Comparison of ENCODE assay signal across 8 mouse cellular contexts in the genomic region with DNA sequence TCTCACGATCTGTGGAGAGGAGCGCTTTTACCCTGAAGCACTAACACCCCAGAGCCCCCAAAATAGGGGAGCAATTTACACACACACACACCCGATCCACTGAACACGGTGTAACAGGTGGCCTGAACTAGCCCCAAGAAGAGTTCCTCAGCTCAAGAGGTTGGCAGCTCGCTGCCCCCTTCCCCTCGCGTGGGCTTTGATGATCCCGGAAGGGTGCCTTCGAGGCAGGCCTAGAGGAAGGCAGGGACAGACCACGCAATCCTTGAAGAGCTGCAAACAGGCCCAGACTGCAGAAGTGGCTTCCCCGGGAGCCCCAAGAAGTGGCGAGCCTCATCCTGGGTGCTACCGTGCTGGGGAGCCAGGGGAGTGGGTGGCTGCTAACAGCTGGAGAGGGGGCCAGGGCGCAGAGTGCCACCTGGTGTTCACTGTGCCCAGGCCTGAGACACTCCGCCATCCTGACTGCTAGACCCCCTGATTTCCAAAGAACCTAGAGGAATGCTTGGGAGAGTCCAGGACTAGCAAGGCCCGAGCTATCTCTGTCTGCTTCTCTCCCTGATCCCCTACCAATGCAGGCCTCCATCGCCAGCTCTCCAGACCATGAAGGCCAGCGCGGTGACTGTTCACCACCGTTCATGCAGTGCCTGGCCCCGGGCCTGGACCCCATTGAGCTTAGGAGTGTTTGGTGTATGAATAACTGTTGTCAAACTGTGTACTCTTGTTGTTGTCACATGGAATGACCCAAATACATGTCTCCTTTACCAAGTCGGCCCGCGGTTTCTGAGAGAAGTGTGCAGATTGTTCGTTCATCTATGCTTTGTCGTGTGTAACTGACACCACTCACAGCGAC. TPM values are rescaled to one million over a fixed set of nuclear protein-coding genes. Genes with fewer than 3 reads are reported as not detected.
DNase-seq lines count a peak whose midpoint lies in the region; ATAC-seq and TF ChIP-seq lines count a peak whose summit lies in the region.

No protein-coding gene starts in this region.

- no peak for ATAC-seq in kidney, embryonic 14.5 days (ENCODE audit: low FRiP score, low TSS enrichment)
- 0 out of 2 replicates have a peak, but pooled peaks have one; percentile 1 for ATAC-seq in hindbrain, embryonic 12.5 days (ENCODE audit: low FRiP score)
- ATAC-seq in neural tube, embryonic 13.5 days (ENCODE audit: low read depth): peak; percentile 44
- no peak for ATAC-seq in cerebellum, adult (ENCODE audit: insufficient number of reproducible peaks, low FRiP score, low TSS enrichment)

- H3K27ac ChIP-seq in kidney, embryonic 14.5 days (ENCODE audit: low read depth, low read length): no peak overlapping the region
- no peak overlapping the region for H3K27ac ChIP-seq in cortical plate, adult 2 months (ENCODE audit: insufficient read depth, low read length)
- H3K27ac ChIP-seq in hindbrain, embryonic 12.5 days: no peak overlapping the region
- no peak overlapping the region for H3K27ac ChIP-seq in neural tube, embryonic 13.5 days (replicated peaks)

- no peak overlapping the region; the same call in 1 of the 2 replicates for H3K4me2 ChIP-seq in kidney, embryonic 14.5 days (replicated peaks; ENCODE audit: low read depth, low read length)
- H3K4me2 ChIP-seq in hindbrain, embryonic 12.5 days (replicated peaks): peak overlapping the region; percentile 99
- H3K4me2 ChIP-seq in neural tube, embryonic 13.5 days: peak overlapping the region; percentile 93

- H3K9me3 ChIP-seq in kidney, embryonic 14.5 days (ENCODE audit: control insufficient read depth, low read length): no peaks in the 10 kb centered on the region
- no peaks in the 10 kb centered on the region for H3K9me3 ChIP-seq in hindbrain, embryonic 12.5 days (replicated peaks)
- no peaks in the 10 kb centered on the region for H3K9me3 ChIP-seq in neural tube, embryonic 13.5 days

- H3K9ac ChIP-seq in kidney, embryonic 14.5 days (ENCODE audit: low read depth, low read length): no peak overlapping the region
- H3K9ac ChIP-seq in hindbrain, embryonic 12.5 days: 0 out of 2 replicates have a peak overlapping the region, but pooled peaks have one; percentile 81
- H3K9ac ChIP-seq in neural tube, embryonic 13.5 days: peak overlapping the region; percentile 83; the same call in 1 of the 2 replicates

- H3K4me3 ChIP-seq in kidney, embryonic 14.5 days (ENCODE audit: low read length): peak overlapping the region; percentile 45
- H3K4me3 ChIP-seq in cortical plate, adult 2 months (ENCODE audit: insufficient read depth, low read length): peak overlapping the region; percentile 58; the same call in 1 of the 2 replicates
- peak overlapping the region; percentile 70 for H3K4me3 ChIP-seq in hindbrain, embryonic 12.5 days
- H3K4me3 ChIP-seq in neural tube, embryonic 13.5 days: peak overlapping the region; percentile 59

- no peaks in the 10 kb centered on the region for H3K36me3 ChIP-seq in kidney, embryonic 14.5 days (ENCODE audit: control insufficient read depth, insufficient read depth, low read length)
- H3K36me3 ChIP-seq in hindbrain, embryonic 12.5 days: no peaks in the 10 kb centered on the region
- H3K36me3 ChIP-seq in neural tube, embryonic 13.5 days: no peaks in the 10 kb centered on the region

- TF ChIP-seq POLR2A in cortical plate, adult 2 months (IDR thresholded peaks at IDR 0.05; ENCODE audit: extremely low read depth, insufficient read depth, low read length): no peak

- 0 out of 2 replicates have a peak, but pooled peaks have one; percentile 6 for TF ChIP-seq CTCF in cortical plate, adult 2 months (IDR thresholded peaks at IDR 0.05; ENCODE audit: extremely low read depth, insufficient read depth, low read length)

- WGBS in kidney, embryonic 14.5 days: 33% methylated on average over 27 of the region's 27 CpGs
- 32% methylated on average over 27 of the region's 27 CpGs for WGBS in hindbrain, embryonic 12.5 days
- WGBS in neural tube, embryonic 13.5 days: 32% methylated on average over 27 of the region's 27 CpGs

- peaks cover 67% of the 10 kb centered on the region for H3K27me3 ChIP-seq in kidney, embryonic 14.5 days (ENCODE audit: control insufficient read depth, insufficient read depth, low read length)
- peaks cover 59% of the 10 kb centered on the region for H3K27me3 ChIP-seq in hindbrain, embryonic 12.5 days
- H3K27me3 ChIP-seq in neural tube, embryonic 13.5 days: peaks cover 69% of the 10 kb centered on the region

- H3K4me1 ChIP-seq in kidney, embryonic 14.5 days (ENCODE audit: control insufficient read depth, insufficient read depth, low read length): peaks cover 11% of the 10 kb centered on the region
- H3K4me1 ChIP-seq in cortical plate, adult 2 months (ENCODE audit: control insufficient read depth, insufficient read depth, low read length): no peaks in the 10 kb centered on the region
- peaks cover 55% of the 10 kb centered on the region for H3K4me1 ChIP-seq in hindbrain, embryonic 12.5 days
- H3K4me1 ChIP-seq in neural tube, embryonic 13.5 days (replicated peaks): peaks cover 48% of the 10 kb centered on the region

- DNase-seq in kidney, adult 18-20 months: no peak
- no peak for DNase-seq in urinary bladder, adult 18-20 months (ENCODE audit: low spot score in 2 of 2)
- no peak for DNase-seq in spleen, postnatal 10 days (ENCODE audit: low spot score in 2 of 2)

RNA-seq across cellular contexts. Expression of a gene that starts 7.1 kb away (rescaled TPM):
- 0.50 and 1.6 TPM in 2 replicates for polyA plus RNA-seq in kidney, embryonic 14.5 days (2014; fragmentation: Nextera tagmentation; extraction: Ambion mirVana)
- polyA plus RNA-seq in cortical plate, adult 2 months (2012; rRNA removed): 18.7 and 21.6 TPM in 2 replicates
- 3.7 and 4.2 TPM in 2 replicates for polyA plus RNA-seq in hindbrain, embryonic 12.5 days (2016; fragmentation: Nextera tagmentation; extraction: Ambion mirVana)
- polyA plus RNA-seq in neural tube, embryonic 13.5 days (2015; fragmentation: Nextera tagmentation; extraction: Ambion mirVana): 3.5 and 4.3 TPM in 2 replicates

RNA-seq across cellular contexts. Expression of a gene that starts 42.2 kb away (rescaled TPM):
- polyA plus RNA-seq in kidney, embryonic 14.5 days (2014; fragmentation: Nextera tagmentation; extraction: Ambion mirVana): 351 and 355 TPM in 2 replicates
- 73.3 and 75.1 TPM in 2 replicates for polyA plus RNA-seq in cortical plate, adult 2 months (2012; rRNA removed)
- polyA plus RNA-seq in hindbrain, embryonic 12.5 days (2016; fragmentation: Nextera tagmentation; extraction: Ambion mirVana): 161 and 162 TPM in 2 replicates
- polyA plus RNA-seq in neural tube, embryonic 13.5 days (2015; fragmentation: Nextera tagmentation; extraction: Ambion mirVana): 121 and 127 TPM in 2 replicates

RNA-seq across cellular contexts. Expression of a gene that starts 51.4 kb away (rescaled TPM):
- 17.4 and 22.3 TPM in 2 replicates for polyA plus RNA-seq in kidney, embryonic 14.5 days (2014; fragmentation: Nextera tagmentation; extraction: Ambion mirVana)
- 109 and 112 TPM in 2 replicates for polyA plus RNA-seq in cortical plate, adult 2 months (2012; rRNA removed)
- polyA plus RNA-seq in hindbrain, embryonic 12.5 days (2016; fragmentation: Nextera tagmentation; extraction: Ambion mirVana): 19.8 and 21.9 TPM in 2 replicates
- polyA plus RNA-seq in neural tube, embryonic 13.5 days (2015; fragmentation: Nextera tagmentation; extraction: Ambion mirVana): 41.3 and 46.0 TPM in 2 replicates

Comparison
In these comparisons a context has a peak if more than half of its experiments do, and no peak if none do; other contexts are left out.
1. ATAC-seq: peak in hindbrain, embryonic 12.5 days (single experiment) and neural tube, embryonic 13.5 days (single experiment); none in kidney, embryonic 14.5 days (single experiment) and cerebellum, adult (single experiment).
2. Peak in every context shown above with its lines, with median percentiles within 50 percentile points of each other: H3K4me3 ChIP-seq.